Mouse (Mus musculus) hindbrain, embryonic 16.5 days (tissue): ENCODE data around the gene Foxa3. TPM values are rescaled to one million over a fixed set of nuclear protein-coding genes. Genes with fewer than 3 reads are reported as not detected.

Experiments
- ATAC-seq: fragments of 200-750 bp; cut with Nextera tagmentation; 2 replicates; pipeline ENCODE4 v1.8.0; 2017; ENCODE audit warnings: moderate TSS enrichment, moderate library complexity
- H3K27ac ChIP-seq: fragments of 300-500 bp; sonication (generic); 2 replicates; pipeline ENCODE4 v1.5.1; 2014; ENCODE audit warnings: low read depth, mild to moderate bottlenecking, control low read depth, low read length, moderate library complexity
- H3K27me3 ChIP-seq: fragments of 300-500 bp; sonication (generic); replicated peaks from 2 replicates; pipeline ENCODE4 v1.6.1; 2014; ENCODE audit warnings: low read length; ENCODE audit not compliant: control insufficient read depth, insufficient read depth
- H3K36me3 ChIP-seq: fragments of 300-500 bp; sonication (generic); 2 replicates; pipeline ENCODE4 v1.6.1; 2014; ENCODE audit warnings: mild to moderate bottlenecking, low read length, moderate library complexity, mixed read lengths; ENCODE audit not compliant: control insufficient read depth, insufficient read depth
- H3K4me1 ChIP-seq: fragments of 300-500 bp; sonication (generic); 2 replicates; pipeline ENCODE4 v1.6.1; 2014; ENCODE audit warnings: low read depth, low read length; ENCODE audit not compliant: control insufficient read depth, insufficient read depth
- H3K4me2 ChIP-seq: fragments of 300-500 bp; sonication (generic); 2 replicates; pipeline ENCODE4 v1.6.1; 2014; ENCODE audit warnings: mild to moderate bottlenecking, low read length, control low read depth, moderate library complexity
- H3K4me3 ChIP-seq: fragments of 300-500 bp; sonication (generic); 2 replicates; pipeline ENCODE4 v1.5.1; 2014; ENCODE audit warnings: mild to moderate bottlenecking, low read length, control low read depth, moderate library complexity
- H3K9ac ChIP-seq: fragments of 300-500 bp; sonication (generic); 2 replicates; pipeline ENCODE4 v1.6.1; 2014; ENCODE audit warnings: low read depth, mild to moderate bottlenecking, control low read depth, low read length, moderate library complexity
- H3K9me3 ChIP-seq: fragments of 300-500 bp; sonication (generic); 2 replicates; pipeline ENCODE4 v1.6.1; 2014; ENCODE audit warnings: mild to moderate bottlenecking, low read length, moderate library complexity; ENCODE audit not compliant: control insufficient read depth
- WGBS: fragments of 180-500 bp; shearing (Covaris S2); extraction: QIAGEN DNeasy Blood & Tissue Kit; methylation state at CpG from one replicate; pipeline ENCODE4 v1.1.7; 2014; 5-methylcytosine and 5-hydroxymethylcytosine counted together
- polyA plus RNA-seq: library from polyadenylated mRNA; unstranded; fragments of >200 nt; fragmentation: Nextera tagmentation; extraction: Ambion mirVana; gene quantifications from 2 replicates; pipeline ENCODE4 v1.2.1, GENCODE M21; 2015

The Foxa3 gene
- polyA plus RNA-seq, 1 experiment from 2014 or later: not detected

- no peak for ATAC-seq
- Histone ChIP-seq H3K27me3 (no peaks in the 10 kb centered on the region), H3K4me1 (peaks cover 4% of the 10 kb centered on the region; the same call in 1 of the 2 replicates), H3K4me2 (no peak overlapping the region), H3K36me3 (no peaks in the 10 kb centered on the region), H3K9me3 (no peaks in the 10 kb centered on the region), H3K9ac (no peak overlapping the region), H3K27ac (no peak overlapping the region), H3K4me3 (no peak overlapping the region)
- 88% methylated on average over 2 of the region's 2 CpGs for WGBS
Measured at GRCm38 (mm10) chr7:18986503-18986902, 36.8 kb downstream of the Foxa3 start.

- no peaks in the 10 kb centered on the region for H3K36me3 ChIP-seq
- no peaks in the 10 kb centered on the region for H3K27me3 ChIP-seq
- no peak overlapping the region for H3K4me3 ChIP-seq
- 81% methylated on average over 9 of the region's 9 CpGs for WGBS
- no peak for ATAC-seq
- H3K27ac ChIP-seq: no peak overlapping the region
- no peaks in the 10 kb centered on the region for H3K9me3 ChIP-seq
- H3K9ac ChIP-seq: no peak overlapping the region
- no peak overlapping the region for H3K4me2 ChIP-seq
- H3K4me1 ChIP-seq: no peaks in the 10 kb centered on the region
Measured at GRCm38 (mm10) chr7:18978381-18978780, 45.0 kb downstream of the Foxa3 start.

GRCm38 (mm10) chr7:18970956-18971355 is 52.4 kb downstream of the Foxa3 start:
- H3K27me3 ChIP-seq: no peaks in the 10 kb centered on the region
- H3K4me1 ChIP-seq: no peaks in the 10 kb centered on the region
- H3K4me2 ChIP-seq: no peak overlapping the region
- H3K36me3 ChIP-seq: no peaks in the 10 kb centered on the region
- H3K9ac ChIP-seq: no peak overlapping the region
- no peak for ATAC-seq
- no peaks in the 10 kb centered on the region for H3K9me3 ChIP-seq
- H3K27ac ChIP-seq: no peak overlapping the region
- H3K4me3 ChIP-seq: no peak overlapping the region
- 95% methylated on average over 3 of the region's 3 CpGs for whole genome bisulfite sequencing

- WGBS: 8% methylated on average over 8 of the region's 8 CpGs
- peaks cover 9% of the 10 kb centered on the region; the same call in 1 of the 2 replicates for H3K4me1 ChIP-seq
- H3K9me3 ChIP-seq: no peaks in the 10 kb centered on the region
- H3K27me3 ChIP-seq: no peaks in the 10 kb centered on the region
- no peak overlapping the region for H3K9ac ChIP-seq
- no peak overlapping the region for H3K4me3 ChIP-seq
- peak; percentile 58 for ATAC-seq
- H3K36me3 ChIP-seq: no peaks in the 10 kb centered on the region
- no peak overlapping the region for H3K4me2 ChIP-seq
- no peak overlapping the region for H3K27ac ChIP-seq
Measured at GRCm38 (mm10) chr7:18967603-18968002, 55.7 kb downstream of the Foxa3 start.

GRCm38 (mm10) chr7:18965312-18965711 is 58.0 kb downstream of the Foxa3 start:
- H3K9me3 ChIP-seq: no peaks in the 10 kb centered on the region

GRCm38 (mm10) chr7:18963294-18963843 is 60.0 kb downstream of the Foxa3 start:
- Histone ChIP-seq H3K4me3 (no peak overlapping the region; the same call in 1 of the 2 replicates), H3K9ac (peak overlapping the region; percentile 19; the same call in 1 of the 2 replicates), H3K9me3 (no peaks in the 10 kb centered on the region), H3K27me3 (no peaks in the 10 kb centered on the region), H3K4me2 (peak overlapping the region; percentile 48), H3K27ac (no peak overlapping the region), H3K4me1 (peaks cover 17% of the 10 kb centered on the region; the same call in 1 of the 2 replicates), H3K36me3 (no peaks in the 10 kb centered on the region)
- 6% methylated on average over 19 of the region's 19 CpGs for WGBS
- ATAC-seq: no peak

More at GRCm38 (mm10) chr7:18965312-18965711, 58.0 kb downstream of the Foxa3 start:
- Histone ChIP-seq H3K9ac (no peak overlapping the region), H3K36me3 (no peaks in the 10 kb centered on the region), H3K27me3 (no peaks in the 10 kb centered on the region), H3K27ac (no peak overlapping the region), H3K4me1 (peaks cover 13% of the 10 kb centered on the region; the same call in 1 of the 2 replicates), H3K4me2 (no peak overlapping the region), H3K4me3 (no peak overlapping the region)
- no peak for ATAC-seq
- WGBS: 75% methylated on average over 5 of the region's 5 CpGs

Other genes starting within 250 kb of the Foxa3 start
- gene Psg19, start 225.0 kb downstream of the Foxa3 start, polyA plus RNA-seq: not detected in 2 replicates
- not detected in 2 replicates for gene Psg17, start 201.9 kb downstream of the Foxa3 start, polyA plus RNA-seq
- 0.38 and 1.2 TPM in 2 replicates for gene Mill2, start 183.6 kb downstream of the Foxa3 start, polyA plus RNA-seq
- 31.2 and 36.7 TPM in 2 replicates for gene Pglyrp1, start 152.2 kb downstream of the Foxa3 start, polyA plus RNA-seq
- gene Ccdc61, start 113.1 kb downstream of the Foxa3 start, polyA plus RNA-seq: 29.1 and 35.7 TPM in 2 replicates
- gene Nova2, start 97.7 kb downstream of the Foxa3 start, polyA plus RNA-seq: 10.4 and 12.3 TPM in 2 replicates
- gene Nanos2, start 36.1 kb downstream of the Foxa3 start, polyA plus RNA-seq: 0.65 and 0.85 TPM in 2 replicates
- gene Mypop, start 32.3 kb downstream of the Foxa3 start, polyA plus RNA-seq: 5.8 and 6.3 TPM in 2 replicates
- 26.8 and 27.3 TPM in 2 replicates for gene Irf2bp1, start 19.5 kb downstream of the Foxa3 start, polyA plus RNA-seq
- gene Sympk, start 839 bp upstream of the Foxa3 start, polyA plus RNA-seq: 24.1 and 27.5 TPM in 2 replicates
- gene Rsph6a, start 31.2 kb upstream of the Foxa3 start, polyA plus RNA-seq: 0.17 and 0.40 TPM in 2 replicates
- 29.1 and 30.0 TPM in 2 replicates for gene Dmwd, start 52.7 kb upstream of the Foxa3 start, polyA plus RNA-seq
- gene Dmpk, start 60.3 kb upstream of the Foxa3 start, polyA plus RNA-seq: 8.0 and 12.3 TPM in 2 replicates
- 1.9 and 2.9 TPM in 2 replicates for gene Six5, start 71.1 kb upstream of the Foxa3 start, polyA plus RNA-seq
- 7.0 and 8.8 TPM in 2 replicates for gene Gm4969, start 94.8 kb upstream of the Foxa3 start, polyA plus RNA-seq
- gene Fbxo46, start 96.3 kb upstream of the Foxa3 start, polyA plus RNA-seq: 16.4 and 17.7 TPM in 2 replicates
- 24.0 and 26.3 TPM in 2 replicates for gene Qpctl, start 125.8 kb upstream of the Foxa3 start, polyA plus RNA-seq
- gene Snrpd2, start 126.2 kb upstream of the Foxa3 start, polyA plus RNA-seq: 107 and 110 TPM in 2 replicates
- gene Gipr, start 142.6 kb upstream of the Foxa3 start, polyA plus RNA-seq: 2.0 and 2.9 TPM in 2 replicates
- 9.4 and 12.3 TPM in 2 replicates for gene Eml2, start 152.9 kb upstream of the Foxa3 start, polyA plus RNA-seq
- gene Gpr4, start 189.0 kb upstream of the Foxa3 start, polyA plus RNA-seq: 3.1 and 4.4 TPM in 2 replicates
- gene Opa3, start 204.8 kb upstream of the Foxa3 start, polyA plus RNA-seq: 39.9 and 41.5 TPM in 2 replicates
- gene Vasp, start 248.3 kb upstream of the Foxa3 start, polyA plus RNA-seq: 39.9 and 42.9 TPM in 2 replicates